Mouse (Mus musculus) liver, embryonic 11.5 days (tissue): ENCODE measurements around the gene Etfa. TPM values are rescaled to one million over a fixed set of nuclear protein-coding genes. Genes with fewer than 3 reads are reported as not detected.

Experiments used
- ATAC-seq: fragments of 200-750 bp; cut with Nextera tagmentation; replicated peaks from 2 replicates; pipeline ENCODE4 v1.8.0; 2017; ENCODE audit warnings: moderate number of reproducible peaks, mild to moderate bottlenecking, moderate TSS enrichment, moderate library complexity; ENCODE audit not compliant: low FRiP score
- DNase-seq: peaks from one replicate; pipeline ENCODE4 v3.0.0-alpha.2; 2017; ENCODE audit warnings: low spot score
- H3K27ac ChIP-seq: fragments of 300-500 bp; sonication (generic); 2 replicates; pipeline ENCODE4 v1.5.1; 2014; ENCODE audit warnings: mild to moderate bottlenecking, low read depth, low read length, control low read depth
- H3K27me3 ChIP-seq: fragments of 300-500 bp; sonication (generic); replicated peaks from 2 replicates; pipeline ENCODE4 v1.6.1; 2014; ENCODE audit warnings: low read length, mixed read lengths; ENCODE audit not compliant: control insufficient read depth, insufficient read depth
- H3K36me3 ChIP-seq: fragments of 300-500 bp; sonication (generic); 2 replicates; pipeline ENCODE4 v1.6.1; 2014; ENCODE audit warnings: mild to moderate bottlenecking, low read length, moderate library complexity, mixed read lengths; ENCODE audit not compliant: control insufficient read depth, insufficient read depth
- H3K4me1 ChIP-seq: fragments of 300-500 bp; sonication (generic); replicated peaks from 2 replicates; pipeline ENCODE4 v1.6.1; 2014; ENCODE audit warnings: low read length, mixed read lengths; ENCODE audit not compliant: control insufficient read depth, insufficient read depth
- H3K4me2 ChIP-seq: fragments of 300-500 bp; sonication (generic); 2 replicates; pipeline ENCODE4 v1.6.1; 2014; ENCODE audit warnings: mild to moderate bottlenecking, control low read depth, moderate library complexity
- H3K4me3 ChIP-seq: fragments of 300-500 bp; sonication (generic); 2 replicates; pipeline ENCODE4 v1.5.1; 2014; ENCODE audit warnings: low read depth, low read length, control low read depth
- H3K9ac ChIP-seq: fragments of 300-500 bp; sonication (generic); 2 replicates; pipeline ENCODE4 v1.6.1; 2014; ENCODE audit warnings: low read depth, low read length, control low read depth
- H3K9me3 ChIP-seq: fragments of 300-500 bp; sonication (generic); 2 replicates; pipeline ENCODE4 v1.6.1; 2016; ENCODE audit warnings: low read length, inconsistent platforms, mixed read lengths; ENCODE audit not compliant: control insufficient read depth
- WGBS: fragments of 180-500 bp; shearing (Covaris S2); extraction: QIAGEN DNeasy Blood & Tissue Kit; methylation state at CpG from one replicate; pipeline ENCODE4 v1.1.7; 2014; 5-methylcytosine and 5-hydroxymethylcytosine counted together
- polyA plus RNA-seq: library from polyadenylated mRNA; unstranded; fragments of >200 nt; fragmentation: Nextera tagmentation; extraction: Ambion mirVana; gene quantifications from 2 replicates; pipeline ENCODE4 v1.2.1, GENCODE M21; 2014

Gene Etfa
- polyA plus RNA-seq, 1 experiment from 2014 or later, result 195 TPM

GRCm38 (mm10) chr9:55543703-55544401, 31.8 kb upstream of the Etfa start:
- Histone ChIP-seq H3K9me3 (peaks cover 2% of the 10 kb centered on the region; the same call in 1 of the 2 replicates), H3K4me1 (peaks cover 21% of the 10 kb centered on the region), H3K4me2 (peak overlapping the region; percentile 78), H3K4me3 (peak overlapping the region; percentile 27), H3K9ac (no peak overlapping the region), H3K27me3 (peaks cover 100% of the 10 kb centered on the region), H3K36me3 (no peaks in the 10 kb centered on the region), H3K27ac (no peak overlapping the region)
- WGBS, result 2% methylated on average over 46 of the region's 46 CpGs
- ATAC-seq (no peak), DNase-seq (peak; percentile 75)

GRCm38 (mm10) chr9:55543336-55543702, 31.3 kb upstream of the Etfa start:
- Histone ChIP-seq H3K27ac (no peak overlapping the region), H3K4me3 (peak overlapping the region; percentile 27), H3K9me3 (peaks cover 2% of the 10 kb centered on the region; the same call in 1 of the 2 replicates), H3K27me3 (peaks cover 100% of the 10 kb centered on the region), H3K4me1 (peaks cover 21% of the 10 kb centered on the region), H3K36me3 (no peaks in the 10 kb centered on the region), H3K9ac (no peak overlapping the region), H3K4me2 (peak overlapping the region; percentile 78)
- no peak for DNase-seq
- ATAC-seq, result no peak
- 7% methylated on average over 8 of the region's 8 CpGs for WGBS

- Histone ChIP-seq H3K9ac (peak overlapping the region; percentile 34; the same call in 1 of the 2 replicates), H3K36me3 (no peaks in the 10 kb centered on the region), H3K4me1 (peaks cover 21% of the 10 kb centered on the region), H3K4me2 (peak overlapping the region; percentile 78), H3K27ac (no peak overlapping the region), H3K4me3 (peak overlapping the region; percentile 52), H3K9me3 (peaks cover 2% of the 10 kb centered on the region; the same call in 1 of the 2 replicates), H3K27me3 (peaks cover 99% of the 10 kb centered on the region)
- 3% methylated on average over 59 of the region's 59 CpGs for WGBS
- ATAC-seq (no peak), DNase-seq (peak; percentile 58)
These were observed 30.6 kb upstream of the Etfa start for GRCm38 (mm10) chr9:55542366-55543325.

DNA sequence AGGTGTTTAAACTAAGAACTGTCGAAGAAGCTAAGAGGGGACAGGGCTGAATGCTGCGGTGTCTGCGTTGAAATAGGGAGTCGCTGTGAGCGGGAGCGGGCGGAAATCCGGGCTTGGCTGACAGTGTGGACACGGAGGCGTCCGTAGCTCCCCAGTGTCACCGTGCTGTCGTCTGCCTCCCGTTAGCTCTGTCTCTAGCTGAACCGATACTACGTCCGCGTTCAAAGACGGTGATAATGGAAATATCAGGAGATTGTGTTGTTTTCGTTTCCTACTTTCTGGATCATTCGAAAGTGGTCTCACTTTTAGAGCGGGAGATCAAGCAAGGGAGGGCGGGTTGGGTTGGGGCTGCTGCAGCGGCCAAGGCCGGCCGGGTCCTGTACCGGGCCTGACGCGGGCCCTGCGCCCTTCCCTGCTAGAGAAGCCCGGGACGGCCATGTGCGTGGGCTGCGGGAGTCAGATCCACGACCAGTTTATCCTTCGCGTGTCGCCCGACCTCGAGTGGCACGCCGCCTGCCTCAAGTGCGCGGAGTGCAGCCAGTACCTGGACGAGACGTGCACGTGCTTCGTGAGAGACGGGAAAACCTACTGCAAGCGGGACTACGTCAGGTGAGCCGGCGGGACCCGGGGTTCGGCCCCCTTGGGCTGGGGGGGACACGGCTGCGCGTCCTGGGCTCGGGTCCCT, 29.8 kb upstream of the Etfa start:
- Histone ChIP-seq H3K27me3 (peaks cover 97% of the 10 kb centered on the region), H3K4me3 (peak overlapping the region; percentile 52), H3K9ac (peak overlapping the region; percentile 34), H3K27ac (no peak overlapping the region), H3K9me3 (peaks cover 2% of the 10 kb centered on the region; the same call in 1 of the 2 replicates), H3K36me3 (no peaks in the 10 kb centered on the region), H3K4me2 (peak overlapping the region; percentile 78), H3K4me1 (peaks cover 21% of the 10 kb centered on the region)
- no peak for ATAC-seq
- no peak for DNase-seq
- 1% methylated on average over 59 of the region's 59 CpGs for WGBS

- peak overlapping the region; percentile 52 for H3K4me3 ChIP-seq
- no peaks in the 10 kb centered on the region for H3K36me3 ChIP-seq
- no peaks in the 10 kb centered on the region for H3K9me3 ChIP-seq
- no peak overlapping the region for H3K27ac ChIP-seq
- ATAC-seq (peak; percentile 65), DNase-seq (peak; percentile 82)
- H3K9ac ChIP-seq, result no peak overlapping the region
- H3K27me3 ChIP-seq, result peaks cover 91% of the 10 kb centered on the region
- peaks cover 15% of the 10 kb centered on the region for H3K4me1 ChIP-seq
- peak overlapping the region; percentile 78 for H3K4me2 ChIP-seq
- 1% methylated on average over 28 of the region's 28 CpGs for WGBS
These were observed 28.8 kb upstream of the Etfa start for GRCm38 (mm10) chr9:55540888-55541287.

DNA sequence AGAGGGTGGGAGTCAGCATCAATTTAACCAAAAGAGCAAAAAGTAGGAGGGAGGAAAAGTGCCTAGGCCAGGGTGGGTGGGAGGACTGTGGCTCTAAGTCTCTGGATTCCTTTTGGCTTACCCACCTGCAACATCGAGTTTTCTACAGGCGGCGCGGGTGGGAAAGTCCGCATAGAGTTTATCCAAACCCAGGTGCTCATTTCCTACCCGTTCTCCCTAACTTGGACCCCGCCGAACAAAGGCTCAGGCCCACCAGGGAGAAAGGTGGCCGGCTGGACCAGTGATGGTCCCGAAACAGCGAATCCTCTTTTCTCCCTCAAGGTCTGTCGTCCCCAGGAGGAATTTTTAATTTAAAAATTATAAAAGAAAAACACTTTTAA, 28.3 kb upstream of the Etfa start:
- Histone ChIP-seq H3K9me3 (no peaks in the 10 kb centered on the region), H3K27ac (no peak overlapping the region), H3K4me3 (peak overlapping the region; percentile 52), H3K27me3 (peaks cover 86% of the 10 kb centered on the region), H3K4me2 (peak overlapping the region; percentile 78), H3K36me3 (no peaks in the 10 kb centered on the region), H3K4me1 (peaks cover 13% of the 10 kb centered on the region; the same call in 1 of the 2 replicates), H3K9ac (no peak overlapping the region)
- no peak for DNase-seq
- 2% methylated on average over 12 of the region's 12 CpGs for whole genome bisulfite sequencing
- ATAC-seq, result no peak

DNA sequence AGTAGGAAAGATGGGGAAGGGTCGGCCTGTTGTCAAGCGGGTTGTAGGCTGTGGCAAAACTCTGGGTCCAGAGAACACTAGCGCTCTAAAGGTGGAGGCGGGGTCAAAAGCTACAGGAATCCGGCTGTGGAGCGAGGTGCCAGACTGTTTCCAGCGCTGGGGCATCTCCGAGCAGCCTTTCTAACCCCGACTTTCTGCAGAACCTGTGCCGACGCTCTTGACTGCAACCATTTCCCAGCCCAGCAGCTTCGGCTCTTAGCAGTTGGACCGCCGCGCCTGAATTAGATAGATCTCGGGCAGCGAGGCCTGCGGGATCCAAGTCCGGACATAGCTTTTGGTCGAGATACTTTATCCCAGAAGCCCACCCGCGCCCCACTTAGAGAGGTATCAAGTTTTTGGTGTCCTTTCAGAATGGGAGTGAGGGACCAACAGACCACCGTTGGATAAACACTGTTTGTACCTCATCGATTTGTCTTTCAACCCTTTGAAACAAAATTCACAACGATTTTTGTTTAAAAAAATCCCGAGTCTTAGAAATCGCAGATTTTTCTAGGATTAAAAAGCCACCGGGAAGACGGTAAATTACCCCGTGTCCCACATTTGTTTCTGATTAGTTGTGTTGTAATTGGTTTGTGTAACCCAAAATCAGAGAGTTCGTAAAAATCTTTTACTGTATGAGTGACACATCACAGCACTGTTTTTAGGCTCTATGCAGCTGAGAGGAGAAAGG, 27.8 kb upstream of the Etfa start:
- WGBS, result 3% methylated on average over 31 of the region's 31 CpGs
- no peak for DNase-seq
- H3K4me3 ChIP-seq, result peak overlapping the region; percentile 52; the same call in 1 of the 2 replicates

GRCm38 (mm10) chr9:55539006-55539405, 27.0 kb upstream of the Etfa start:
- DNase-seq, result no peak
- no peaks in the 10 kb centered on the region for H3K9me3 ChIP-seq
- no peak overlapping the region for H3K9ac ChIP-seq
- WGBS, result 13% methylated on average over 1 of the region's 1 CpGs
- peaks cover 9% of the 10 kb centered on the region; the same call in 1 of the 2 replicates for H3K4me1 ChIP-seq
- H3K36me3 ChIP-seq, result no peaks in the 10 kb centered on the region
- H3K4me3 ChIP-seq, result no peak overlapping the region
- no peak overlapping the region for H3K4me2 ChIP-seq
- no peak overlapping the region for H3K27ac ChIP-seq
- ATAC-seq, result no peak
- peaks cover 73% of the 10 kb centered on the region for H3K27me3 ChIP-seq

More for the DNA sequence above, 27.8 kb upstream of the Etfa start:
- Histone ChIP-seq H3K4me1 (peaks cover 9% of the 10 kb centered on the region; the same call in 1 of the 2 replicates), H3K27me3 (peaks cover 81% of the 10 kb centered on the region), H3K9me3 (no peaks in the 10 kb centered on the region), H3K27ac (no peak overlapping the region), H3K36me3 (no peaks in the 10 kb centered on the region), H3K4me2 (peak overlapping the region; percentile 78), H3K9ac (no peak overlapping the region)
- no peak for ATAC-seq
